Mouse (Mus musculus): ENCODE data around the gene Nrsn2. TPM values are rescaled to one million over a fixed set of nuclear protein-coding genes. Genes with fewer than 3 reads are reported as not detected.

Gene Nrsn2
- total RNA-seq, 4 experiments from 2014 or later, result 0.22 TPM; not detected in 3

Other genes with a start within 250 kb of the Nrsn2 start
- gene Tcf15, start 233.1 kb downstream of the Nrsn2 start, total RNA-seq (2022), result 10 to 100 TPM in 3 of 4 experiments, 1 to 10 TPM in 1; 7.4 to 14.4 (median 10.5) TPM
- 100 to 1,000 TPM in 2 of 4 experiments, 10 to 100 TPM in 2; 92.9 to 110 (median 100) TPM for gene Csnk2a1, start 149.8 kb downstream of the Nrsn2 start, total RNA-seq (2022)
- gene Tbc1d20, start 82.8 kb downstream of the Nrsn2 start, total RNA-seq (2022), result 10 to 100 TPM; 18.4 to 27.9 (median 24.9) TPM
- gene Rbck1, start 44.0 kb downstream of the Nrsn2 start, total RNA-seq (2022), result 10 to 100 TPM; 23.7 to 31.7 (median 27.1) TPM
- 1 to 10 TPM in 2 of 4 experiments, under 1 TPM in 2; 0.58 to 2.0 (median 1.1) TPM for gene Trib3, start 32.6 kb downstream of the Nrsn2 start, total RNA-seq (2022)
- gene Sox12, start 21.4 kb upstream of the Nrsn2 start, total RNA-seq (2022), result under 1 TPM; 0.34 to 0.58 (median 0.49) TPM
- under 1 TPM; 0.46 to 0.88 (median 0.84) TPM for gene Zcchc3, start 38.4 kb upstream of the Nrsn2 start, total RNA-seq (2022)
- not detected for gene 6820408C15Rik, start 38.9 kb upstream of the Nrsn2 start, total RNA-seq (2022)
- not detected for gene Defb23, start 88.0 kb upstream of the Nrsn2 start, total RNA-seq (2022)
- not detected for gene Defb20, start 100.4 kb upstream of the Nrsn2 start, total RNA-seq (2022)
- not detected for gene Defb22, start 113.5 kb upstream of the Nrsn2 start, total RNA-seq (2022)
- not detected for gene Defb26, start 135.1 kb upstream of the Nrsn2 start, total RNA-seq (2022)
- gene Defb28, start 141.6 kb upstream of the Nrsn2 start, total RNA-seq (2022), result not detected
- not detected for gene Defb29, start 163.5 kb upstream of the Nrsn2 start, total RNA-seq (2022)
- gene Gm17416, start 192.7 kb upstream of the Nrsn2 start, total RNA-seq (2022), result not detected
- not detected for gene Defb21, start 196.1 kb upstream of the Nrsn2 start, total RNA-seq (2022)
- gene Defb19, start 203.7 kb upstream of the Nrsn2 start, total RNA-seq (2022), result not detected
- under 1 TPM in 1 of 4 experiments, not detected in 3; 0.94 TPM for gene Defb45, start 222.8 kb upstream of the Nrsn2 start, total RNA-seq (2022)
- gene Defb36, start 227.7 kb upstream of the Nrsn2 start, total RNA-seq (2022), result not detected
- gene Defb25, start 246.4 kb upstream of the Nrsn2 start, total RNA-seq (2022), result not detected

All from gastrocnemius, adult 8-10 months (tissue).